Mouse (Mus musculus) 3134 (cell line): Measurements from ENCODE around the gene Sugp2.

Experiments
- DNase-seq: peaks from one replicate; pipeline ENCODE4 v3.0.0-alpha.2; 2011; ENCODE audit warnings: low spot score; ENCODE audit not compliant: insufficient read length; ENCODE audit errors: extremely low read depth

Sugp2 gene

DNA sequence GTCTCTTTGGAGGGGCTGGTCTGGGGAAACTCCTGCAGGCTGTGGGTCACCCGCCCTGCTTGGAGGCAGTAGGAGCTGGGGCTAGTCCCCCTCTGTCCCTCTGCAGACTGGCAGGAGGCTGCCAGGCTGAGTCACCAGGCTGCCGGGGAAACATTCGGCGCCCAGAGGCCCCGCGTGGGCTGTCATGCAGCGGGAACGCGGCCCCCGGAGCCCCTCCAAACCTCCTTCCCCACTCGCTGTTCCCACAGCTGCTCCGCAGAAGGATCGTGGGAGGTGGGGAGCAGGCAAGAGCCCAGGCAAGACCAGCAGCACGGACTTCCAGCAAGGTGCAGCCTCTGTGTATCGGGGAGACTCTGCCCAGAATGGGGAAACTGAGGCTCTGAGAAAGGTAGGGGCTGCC, 44.1 kb downstream of the Sugp2 start:
- no peak for DNase-seq

DNA sequence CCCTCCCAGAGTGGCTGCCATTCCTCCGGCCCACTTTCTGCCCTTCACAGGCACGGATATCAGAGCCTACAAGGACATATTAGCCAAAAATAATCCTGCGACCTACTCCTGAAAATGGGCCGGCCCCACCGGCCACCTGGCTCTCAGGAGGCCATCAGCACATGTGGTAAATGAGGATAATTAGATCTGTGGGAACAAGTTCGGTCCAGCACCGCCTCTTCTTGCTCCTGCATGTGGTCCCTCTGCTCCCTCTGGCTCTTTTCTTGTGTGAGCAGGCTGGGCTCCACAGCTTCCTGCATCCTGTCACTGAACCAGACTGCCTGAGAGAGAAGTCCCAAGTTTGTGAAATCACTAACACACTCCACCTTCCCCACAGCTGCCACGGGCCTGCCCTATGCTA, 45.2 kb downstream of the Sugp2 start:
- DNase-seq, result no peak

- no peak for DNase-seq
Observed at GRCm38 (mm10) chr8:70281001-70281400, 47.0 kb downstream of the Sugp2 start.

DNA sequence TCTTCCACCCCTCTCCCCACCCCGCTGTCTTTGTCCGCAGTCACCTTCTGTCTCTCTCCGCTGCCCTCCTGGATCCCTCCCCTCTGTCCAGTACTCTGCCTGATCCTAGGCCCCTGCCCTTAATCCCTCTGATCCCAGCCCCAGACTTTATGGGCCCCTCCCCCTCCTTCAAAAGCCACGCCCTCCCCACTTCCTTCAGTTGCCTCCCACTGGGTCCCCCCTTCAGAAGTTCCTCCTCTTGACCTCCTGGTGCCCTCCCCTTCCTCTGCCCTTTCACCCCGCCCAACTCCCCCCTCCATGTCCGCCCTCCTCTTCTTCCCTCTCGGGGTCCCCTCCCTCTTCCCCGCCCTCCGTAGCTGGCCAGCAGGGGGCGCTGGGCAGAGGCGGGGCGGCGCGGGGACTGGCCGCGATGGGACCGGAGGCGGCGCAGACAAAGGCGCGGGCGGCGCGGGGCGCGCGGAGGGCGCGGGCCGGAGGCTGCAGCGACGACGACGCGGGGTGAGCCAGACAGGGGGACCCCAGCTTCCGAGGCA, 48.6 kb downstream of the Sugp2 start, which contains the start of gene Homer3:
Homer3 (plus strand) TSS at position 225 of the 533 bp plus-strand sequence.
- DNase-seq, result peak; percentile 84

GRCm38 (mm10) chr8:70283136-70284077, 49.4 kb downstream of the Sugp2 start:
- DNase-seq, result peak; percentile 62

DNA sequence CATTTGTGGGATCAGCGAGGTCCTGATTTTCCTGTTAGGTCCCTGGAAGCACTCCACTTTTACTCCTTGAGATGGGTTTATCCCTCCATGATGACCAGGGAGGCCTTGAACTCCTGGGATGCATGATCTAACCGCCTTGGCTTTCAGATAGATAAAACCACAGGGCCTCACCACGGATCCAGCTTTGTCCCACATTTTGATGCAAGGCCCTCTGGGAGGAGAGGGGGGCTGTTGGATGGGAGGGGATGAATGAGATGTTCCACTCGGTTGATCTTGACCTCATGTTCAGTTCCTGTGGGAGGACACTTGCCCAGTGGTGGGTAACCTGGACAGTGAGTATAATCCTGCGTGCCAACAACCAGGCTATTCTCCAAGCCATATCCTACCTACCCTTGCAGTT, 50.4 kb downstream of the Sugp2 start:
- DNase-seq, result no peak

GRCm38 (mm10) chr8:70285304-70285703, 51.3 kb downstream of the Sugp2 start:
- DNase-seq, result no peak

DNA sequence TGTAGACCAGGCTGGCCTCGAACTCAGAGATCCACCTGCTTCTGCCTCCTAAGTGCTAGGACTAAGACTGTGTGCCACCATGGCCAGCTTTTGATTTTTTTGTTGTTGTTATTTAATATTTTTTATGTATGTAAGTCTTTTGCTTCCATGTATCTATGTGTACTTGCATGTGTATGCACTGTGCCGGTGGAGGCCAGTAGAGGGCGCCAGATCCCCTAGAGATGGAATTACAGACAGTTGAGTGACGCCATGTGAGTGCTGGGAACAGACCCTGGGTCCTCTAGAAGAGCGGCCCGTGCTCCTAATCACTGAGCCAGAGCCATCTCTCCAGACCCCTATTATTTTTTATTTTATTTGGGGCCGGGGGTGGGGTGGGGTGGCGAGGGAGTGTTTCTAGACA, 52.7 kb downstream of the Sugp2 start:
- DNase-seq, result no peak

DNA sequence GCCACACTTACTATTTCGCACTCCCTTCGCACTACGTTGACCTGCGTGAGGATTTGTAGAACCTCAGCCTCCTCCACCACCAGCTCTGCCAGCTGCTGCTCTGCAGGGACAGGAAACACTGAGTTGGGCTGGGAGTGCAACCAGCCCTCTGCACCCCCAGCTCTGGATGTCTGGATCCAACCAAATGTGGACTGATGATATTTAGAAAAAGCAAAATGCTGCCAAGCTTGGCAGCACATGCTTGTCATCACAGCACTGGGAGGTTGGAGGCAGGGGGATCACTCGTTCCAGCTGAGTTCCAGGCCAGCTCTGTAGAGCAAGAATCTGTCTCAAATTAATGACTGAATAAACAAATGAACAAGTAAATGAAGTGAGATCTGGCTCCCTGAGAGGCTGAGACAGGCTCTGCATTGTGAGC, 60.0 kb downstream of the Sugp2 start:
- no peak for DNase-seq

DNA sequence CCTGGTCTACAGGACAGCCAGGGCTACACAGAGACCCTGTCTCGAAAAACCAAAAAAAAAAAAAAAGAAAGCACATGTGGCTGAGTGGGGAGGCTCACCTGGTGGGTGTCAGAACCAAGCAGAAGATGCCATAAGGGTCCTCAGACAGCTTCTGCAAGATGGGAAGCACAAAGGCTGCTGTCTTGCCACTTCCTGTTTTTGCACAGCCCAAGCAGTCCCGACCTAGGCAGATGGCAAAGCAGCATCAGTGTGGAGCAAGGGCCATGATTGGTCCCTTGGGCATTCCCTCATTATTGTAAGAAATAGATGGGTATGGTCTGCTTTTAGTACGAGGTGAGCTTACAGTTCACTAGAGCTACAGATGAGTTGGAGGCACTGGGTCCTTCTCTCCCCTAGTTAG, 66.9 kb downstream of the Sugp2 start:
- no peak for DNase-seq

- peak; percentile 82 for DNase-seq
Observed at GRCm38 (mm10) chr8:70302358-70302890, 68.4 kb downstream of the Sugp2 start, which contains the start of the genes Ddx49 and Cope. Gene Ddx49, minus strand, starts transcription at chr8:70302489. Gene Cope, plus strand, starts transcription at chr8:70302518.

DNA sequence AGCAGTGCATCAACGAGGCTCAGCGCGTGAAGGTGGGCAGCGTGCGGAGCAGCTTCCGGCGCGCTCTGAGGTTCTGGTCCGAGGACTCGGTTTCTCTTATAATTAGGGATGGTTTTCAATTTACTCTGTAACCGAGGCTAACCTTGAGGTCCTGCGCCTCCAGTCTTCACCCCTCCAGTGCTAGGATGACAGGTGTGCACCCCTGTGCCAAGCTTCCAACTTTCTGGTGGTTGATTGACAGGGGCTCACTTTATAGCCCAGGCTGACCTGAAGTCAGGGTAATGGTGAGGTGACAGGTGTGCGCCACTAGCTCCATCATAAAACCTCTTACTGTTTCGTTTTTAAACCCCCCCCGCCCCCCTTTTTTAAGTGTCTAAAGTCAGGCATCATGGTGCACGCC, 68.9 kb downstream of the Sugp2 start:
- DNase-seq, result no peak

DNA sequence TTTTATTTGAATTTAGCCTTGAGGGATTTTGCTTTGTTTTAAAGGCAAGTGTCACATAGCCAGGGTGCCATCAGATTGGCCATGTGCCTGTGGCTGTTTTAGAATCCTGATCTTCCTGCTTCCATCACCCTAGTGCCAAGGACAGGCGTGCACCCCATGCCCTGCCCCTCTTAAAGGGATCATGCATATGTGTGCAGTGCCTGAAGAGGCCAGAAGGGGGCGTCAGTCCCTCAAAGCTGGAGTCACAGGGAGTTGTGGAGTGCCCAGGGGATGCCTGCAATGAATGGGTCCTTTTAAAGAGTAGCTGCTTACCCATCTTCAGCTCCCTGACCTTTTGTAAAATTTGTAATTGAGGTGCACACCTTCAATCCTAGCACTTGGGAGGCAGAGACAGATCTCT, 75.3 kb downstream of the Sugp2 start:
- DNase-seq, result no peak

GRCm38 (mm10) chr8:70313399-70313798, 79.4 kb downstream of the Sugp2 start:
- DNase-seq, result no peak

DNA sequence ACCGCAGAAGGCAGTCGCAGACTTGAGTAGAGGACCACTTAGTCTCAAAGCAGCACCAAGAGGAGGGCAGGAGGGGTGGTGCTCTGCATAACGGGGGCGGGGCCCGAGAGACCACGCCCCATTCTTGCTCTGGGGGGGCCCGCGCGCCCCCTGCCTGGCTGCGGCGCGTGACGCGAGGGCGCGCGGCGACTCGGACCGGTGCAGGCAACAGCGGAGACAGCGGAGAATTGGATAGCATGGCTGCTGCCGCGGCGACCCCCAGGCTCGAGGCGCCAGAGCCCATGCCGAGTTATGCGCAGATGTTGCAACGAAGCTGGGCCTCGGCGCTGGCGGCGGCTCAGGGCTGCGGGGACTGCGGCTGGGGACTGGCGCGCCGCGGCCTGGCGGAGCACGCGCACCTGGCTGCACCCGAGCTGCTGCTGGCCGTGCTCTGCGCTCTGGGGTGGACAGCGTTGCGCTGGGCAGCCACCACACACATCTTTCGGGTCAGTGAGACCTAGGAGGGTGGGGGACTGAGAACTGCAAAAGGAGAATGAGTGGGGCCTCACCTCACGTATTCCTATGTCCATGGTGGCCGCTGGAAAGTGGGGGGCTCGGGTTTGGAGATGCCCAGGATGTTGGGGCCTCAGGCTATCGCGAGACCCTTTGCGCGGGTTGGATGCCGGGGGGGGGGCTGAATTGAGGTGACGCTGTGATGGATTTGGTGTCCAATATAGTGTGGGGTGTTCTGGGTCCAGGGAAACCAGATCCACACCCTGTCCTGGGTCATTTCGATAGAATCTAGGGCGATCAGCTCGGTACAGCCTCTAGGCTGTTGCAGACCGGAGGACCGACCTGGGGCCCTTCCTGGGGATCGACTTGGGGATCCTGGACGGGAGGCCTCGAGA, 81.8 kb downstream of the Sugp2 start, which contains the start of gene Cers1:
Cers1 (plus strand) TSS at position 152 of the 887 bp plus-strand sequence.
- no peak for DNase-seq

DNA sequence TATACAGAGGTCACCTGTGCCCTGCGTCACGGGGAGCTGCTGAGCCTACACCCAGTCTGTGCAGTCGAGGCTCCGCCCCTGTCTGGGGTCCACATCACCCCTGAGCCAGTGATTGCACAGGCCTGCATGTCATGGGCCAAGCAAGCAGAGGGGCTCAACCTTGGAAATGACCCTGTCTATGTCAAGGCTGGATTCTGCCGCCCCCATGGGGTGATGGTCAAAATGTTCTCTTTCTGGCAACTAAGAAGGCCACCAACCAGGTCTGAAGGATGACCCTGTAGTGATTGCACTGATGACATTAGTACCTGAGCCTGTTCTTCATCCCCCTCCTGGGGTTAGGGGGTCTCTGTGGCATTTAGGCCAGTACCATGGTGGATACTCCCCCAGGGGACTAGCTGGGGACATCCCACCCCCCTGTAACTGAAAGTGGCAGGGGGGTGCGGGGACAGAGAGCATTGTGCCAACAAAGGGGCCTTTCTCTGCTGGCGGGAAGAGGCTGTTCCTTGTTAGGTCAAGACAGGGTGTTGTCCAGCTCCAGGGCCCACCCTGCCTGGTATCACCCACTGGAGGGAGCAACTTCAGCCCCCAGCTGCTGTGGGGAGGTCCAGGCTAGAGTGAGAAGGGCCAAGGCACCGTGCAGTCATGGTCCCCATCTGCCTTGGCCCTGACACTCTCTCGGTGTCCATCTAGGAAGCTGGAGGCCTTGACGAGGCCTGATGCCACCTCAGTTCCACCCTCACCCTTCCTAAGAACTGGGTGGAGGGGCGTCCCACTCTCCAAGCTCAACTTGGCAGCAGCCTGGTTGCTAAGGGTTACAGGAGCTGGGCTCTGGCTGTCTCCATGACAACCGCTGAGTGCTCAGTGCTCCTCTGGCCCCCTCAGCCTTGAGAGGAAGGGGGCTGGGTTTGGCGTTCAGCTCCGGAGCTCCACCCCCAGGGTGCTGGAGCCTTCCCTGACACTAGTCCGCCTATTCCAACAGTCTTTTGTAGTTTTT, 82.8 kb downstream of the Sugp2 start:
- DNase-seq, result no peak

DNA sequence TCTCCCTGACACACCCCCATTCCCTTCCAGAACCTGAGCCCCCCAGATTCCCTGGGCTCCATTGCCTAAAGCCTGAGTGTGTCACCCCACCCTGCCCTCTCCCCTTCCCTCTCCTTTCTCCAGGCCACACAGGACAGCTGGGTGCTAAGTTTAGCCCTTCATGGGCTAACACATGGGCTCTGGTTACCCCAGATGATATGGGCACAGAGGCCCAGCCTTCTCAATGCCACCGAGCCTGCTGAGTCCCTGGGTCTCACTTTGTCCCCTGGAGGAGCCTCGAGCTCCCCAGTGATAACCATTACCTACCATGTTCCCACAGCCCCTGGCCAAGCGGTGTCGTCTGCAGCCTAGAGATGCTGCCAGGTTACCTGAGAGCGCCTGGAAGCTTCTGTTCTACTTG, 83.8 kb downstream of the Sugp2 start:
- DNase-seq, result no peak

DNA sequence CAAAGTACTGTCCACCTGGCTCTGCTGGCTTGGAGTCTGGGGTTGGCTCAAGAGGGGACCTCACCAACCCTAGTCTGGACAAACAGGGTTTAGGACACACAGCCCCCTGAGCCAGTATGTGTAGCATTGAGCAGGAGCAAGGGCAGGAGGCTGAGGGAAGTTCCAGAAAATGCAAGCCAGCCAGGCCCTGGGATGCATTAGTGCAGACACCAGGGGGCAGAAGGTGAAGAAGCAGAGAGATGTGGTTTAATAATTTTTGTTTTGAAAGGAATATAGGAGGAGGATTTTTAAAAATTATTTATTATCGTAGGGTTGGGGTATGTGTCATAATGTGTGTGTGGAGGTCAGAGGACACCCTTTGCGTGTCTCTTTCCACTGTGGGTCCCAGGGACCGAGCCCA, 89.7 kb downstream of the Sugp2 start:
- no peak for DNase-seq

GRCm38 (mm10) chr8:70327512-70327911, 93.5 kb downstream of the Sugp2 start:
- DNase-seq, result no peak
